Mouse (Mus musculus) heart, adult 9 months (tissue): Measurements from ENCODE around the gene Pex13.

Experiments used
- DNase-seq, 2 experiments: peaks; one replicate each; pipeline ENCODE4 v3.0.0; 2022; ENCODE audit warnings: low spot score in 2 of 2

The Pex13 gene

GRCm38 (mm10) chr11:23665798-23666501 lies at the start of gene Pex13:
TSS of gene Pex13 (minus strand) at chr11:23665959.
- DNase-seq: peak; percentile 90 to 91

- no peak for DNase-seq
Observed at GRCm38 (mm10) chr11:23712299-23712698, 46.5 kb upstream of the Pex13 start.

- DNase-seq: no peak
Observed at GRCm38 (mm10) chr11:23704604-23705294, 39.0 kb upstream of the Pex13 start.

GRCm38 (mm10) chr11:23701831-23702230 lies 36.1 kb upstream of the Pex13 start:
- no peak for DNase-seq

- DNase-seq: no peak
Observed at GRCm38 (mm10) chr11:23699414-23700095, 33.8 kb upstream of the Pex13 start.

GRCm38 (mm10) chr11:23698526-23698925 lies 32.8 kb upstream of the Pex13 start:
- no peak for DNase-seq

GRCm38 (mm10) chr11:23695847-23696246 lies 30.1 kb upstream of the Pex13 start:
- no peak for DNase-seq

GRCm38 (mm10) chr11:23693286-23693685 lies 27.5 kb upstream of the Pex13 start:
- DNase-seq: no peak

- no peak for DNase-seq
Observed at GRCm38 (mm10) chr11:23688060-23688459, 22.3 kb upstream of the Pex13 start.

- DNase-seq: no peak
Observed at GRCm38 (mm10) chr11:23686671-23687070, 20.9 kb upstream of the Pex13 start.

GRCm38 (mm10) chr11:23682561-23682960 lies 16.8 kb upstream of the Pex13 start:
- no peak for DNase-seq

GRCm38 (mm10) chr11:23680435-23680950 lies 14.7 kb upstream of the Pex13 start:
- DNase-seq: peak in 1 of 2 experiments; percentile 35

GRCm38 (mm10) chr11:23679044-23679642 lies 13.4 kb upstream of the Pex13 start:
- DNase-seq: peak; percentile 9 to 51

- no peak for DNase-seq
Observed at GRCm38 (mm10) chr11:23676100-23676499, 10.3 kb upstream of the Pex13 start.

GRCm38 (mm10) chr11:23672256-23672749 lies 6.5 kb upstream of the Pex13 start:
- DNase-seq: no peak

- no peak for DNase-seq
Observed at GRCm38 (mm10) chr11:23667128-23667527, 1.4 kb upstream of the Pex13 start.

GRCm38 (mm10) chr11:23666526-23666925 lies 767 bp upstream of the Pex13 start:
- DNase-seq: no peak

- DNase-seq: no peak
Observed at GRCm38 (mm10) chr11:23665311-23665786, 410 bp downstream of the Pex13 start, which contains the start of gene Pus10. TSS of gene Pus10 (plus strand) at chr11:23665674.

- DNase-seq: no peak
Observed at GRCm38 (mm10) chr11:23664232-23664631, 1.5 kb downstream of the Pex13 start.

- DNase-seq: no peak
Observed at GRCm38 (mm10) chr11:23657791-23658190, 8.0 kb downstream of the Pex13 start.

GRCm38 (mm10) chr11:23653666-23654065 lies 12.1 kb downstream of the Pex13 start:
- DNase-seq: no peak

- DNase-seq: no peak
Observed at GRCm38 (mm10) chr11:23647835-23648234, 17.9 kb downstream of the Pex13 start.
